Mouse (Mus musculus) urinary bladder, adult 18-20 months (tissue): Measurements from ENCODE around the gene Fgfr2.

ENCODE experiments used
- DNase-seq, 2 experiments: peaks; one replicate each; pipeline ENCODE4 v3.0.0; 2022; ENCODE audit warnings: low spot score in 2 of 2, mixed read lengths in 2 of 2

Gene Fgfr2

GRCm38 (mm10) chr7:130368036-130368826, 2754.9 kb downstream of the Fgfr2 start:
- no peak for DNase-seq

- no peak for DNase-seq
Observed at GRCm38 (mm10) chr7:130367222-130368035, 2755.7 kb downstream of the Fgfr2 start.

- no peak for DNase-seq
Observed at GRCm38 (mm10) chr7:130365711-130366110, 2757.4 kb downstream of the Fgfr2 start.

- no peak for DNase-seq
Observed at GRCm38 (mm10) chr7:130340412-130341152, 2782.6 kb downstream of the Fgfr2 start.

GRCm38 (mm10) chr7:130337601-130338000, 2785.5 kb downstream of the Fgfr2 start:
- no peak for DNase-seq

GRCm38 (mm10) chr7:130335440-130336051, 2787.6 kb downstream of the Fgfr2 start:
- peak in 1 of 2 experiments; percentile 20 for DNase-seq

- DNase-seq, result no peak
Observed at GRCm38 (mm10) chr7:130332515-130333220, 2790.5 kb downstream of the Fgfr2 start.

GRCm38 (mm10) chr7:130327603-130328365, 2795.4 kb downstream of the Fgfr2 start:
- no peak for DNase-seq

GRCm38 (mm10) chr7:130325983-130326433, 2797.1 kb downstream of the Fgfr2 start:
- peak in 1 of 2 experiments; percentile 34 for DNase-seq

- no peak for DNase-seq
Observed at GRCm38 (mm10) chr7:130324716-130325401, 2798.3 kb downstream of the Fgfr2 start.

- no peak for DNase-seq
Observed at GRCm38 (mm10) chr7:130323766-130324165, 2799.4 kb downstream of the Fgfr2 start.

GRCm38 (mm10) chr7:130319799-130320556, 2803.2 kb downstream of the Fgfr2 start:
- DNase-seq, result peak; percentile 15 to 26

- DNase-seq, result no peak
Observed at GRCm38 (mm10) chr7:130316294-130316693, 2806.9 kb downstream of the Fgfr2 start.

GRCm38 (mm10) chr7:130315221-130315620, 2807.9 kb downstream of the Fgfr2 start:
- DNase-seq, result no peak

GRCm38 (mm10) chr7:130314658-130315057, 2808.5 kb downstream of the Fgfr2 start:
- DNase-seq, result no peak

- no peak for DNase-seq
Observed at GRCm38 (mm10) chr7:130311362-130311761, 2811.8 kb downstream of the Fgfr2 start.

- no peak for DNase-seq
Observed at GRCm38 (mm10) chr7:130309180-130309579, 2814.0 kb downstream of the Fgfr2 start.

- no peak for DNase-seq
Observed at GRCm38 (mm10) chr7:130307036-130307435, 2816.1 kb downstream of the Fgfr2 start.

- DNase-seq, result no peak
Observed at GRCm38 (mm10) chr7:130304642-130305041, 2818.5 kb downstream of the Fgfr2 start.
